Mouse (Mus musculus) limb, embryonic 13.5 days (tissue): ENCODE data around the gene H6pd. TPM values are rescaled to one million over a fixed set of nuclear protein-coding genes. Genes with fewer than 3 reads are reported as not detected.
"Not testable (repeated sequence)": the region's sequence is repeated elsewhere in the genome, so short reads cannot be mapped to it uniquely, and the experiment has no call there.

Experiments
- ATAC-seq: fragments of 200-750 bp; cut with Nextera tagmentation; 2 replicates; pipeline ENCODE4 v1.8.0; 2017; ENCODE audit warnings: low read depth, moderate number of reproducible peaks, moderate TSS enrichment; ENCODE audit not compliant: low FRiP score
- H3K27ac ChIP-seq: fragments of 300-500 bp; sonication (generic); 2 replicates; pipeline ENCODE4 v1.5.1; 2015; ENCODE audit warnings: inconsistent platforms, mild to moderate bottlenecking, moderate library complexity
- H3K27me3 ChIP-seq: fragments of 300-500 bp; sonication (generic); 2 replicates; pipeline ENCODE4 v1.6.1; 2015; ENCODE audit warnings: mild to moderate bottlenecking, inconsistent platforms
- H3K36me3 ChIP-seq: fragments of 300-500 bp; sonication (generic); 2 replicates; pipeline ENCODE4 v1.6.1; 2015; ENCODE audit warnings: inconsistent platforms, mild to moderate bottlenecking, moderate library complexity
- H3K4me1 ChIP-seq: fragments of 300-500 bp; sonication (generic); 2 replicates; pipeline ENCODE4 v1.6.1; 2015; ENCODE audit warnings: inconsistent platforms
- H3K4me2 ChIP-seq: fragments of 300-500 bp; sonication (generic); replicated peaks from 2 replicates; pipeline ENCODE4 v1.6.1; 2015; ENCODE audit warnings: inconsistent platforms, mild to moderate bottlenecking, moderate library complexity
- H3K4me3 ChIP-seq: fragments of 300-500 bp; sonication (generic); 2 replicates; pipeline ENCODE4 v1.5.1; 2015; ENCODE audit warnings: moderate library complexity, mild to moderate bottlenecking, inconsistent platforms
- H3K9ac ChIP-seq: fragments of 300-500 bp; sonication (generic); 2 replicates; pipeline ENCODE4 v1.6.1; 2015; ENCODE audit warnings: mild to moderate bottlenecking, inconsistent platforms
- H3K9me3 ChIP-seq: fragments of 300-500 bp; sonication (generic); 2 replicates; pipeline ENCODE4 v1.6.1; 2016; ENCODE audit warnings: inconsistent platforms
- WGBS: fragments of 180-500 bp; shearing (Covaris S2); methylation state at CpG from one replicate; pipeline ENCODE4 v1.1.7; 2015; 5-methylcytosine and 5-hydroxymethylcytosine counted together
- polyA plus RNA-seq: library from polyadenylated mRNA; unstranded; fragments of >200 nt; fragmentation: Nextera tagmentation; extraction: Ambion mirVana; gene quantifications from 2 replicates; pipeline ENCODE4 v1.2.1, GENCODE M21; 2015

H6pd gene
- polyA plus RNA-seq, 1 experiment from 2014 or later, result 11.1 TPM

GRCm38 (mm10) chr4:150040856-150041255, 32.0 kb upstream of the H6pd start:
- not testable (repeated sequence) for H3K27ac ChIP-seq, H3K4me3 ChIP-seq, H3K4me1 ChIP-seq, H3K9me3 ChIP-seq, H3K9ac ChIP-seq, H3K27me3 ChIP-seq, ATAC-seq, H3K4me2 ChIP-seq, H3K36me3 ChIP-seq
- WGBS, result 74% methylated on average over 1 of the region's 1 CpGs

- ATAC-seq, result no peak
- peaks cover 8% of the 10 kb centered on the region for H3K27me3 ChIP-seq
- no peak overlapping the region for H3K27ac ChIP-seq
- H3K9me3 ChIP-seq, result no peaks in the 10 kb centered on the region
- peaks cover 2% of the 10 kb centered on the region for H3K4me1 ChIP-seq
- no peaks in the 10 kb centered on the region for H3K36me3 ChIP-seq
- H3K4me3 ChIP-seq, result no peak overlapping the region
- no peak overlapping the region for H3K9ac ChIP-seq
- no peak overlapping the region for H3K4me2 ChIP-seq
- WGBS, result 78% methylated on average over 9 of the region's 9 CpGs
These were observed 31.3 kb upstream of the H6pd start for GRCm38 (mm10) chr4:150040003-150040581.

- H3K27me3 ChIP-seq, result peaks cover 23% of the 10 kb centered on the region
- ATAC-seq, result no peak
- H3K36me3 ChIP-seq, result no peaks in the 10 kb centered on the region
- WGBS, result 86% methylated on average over 7 of the region's 7 CpGs
- no peak overlapping the region for H3K4me3 ChIP-seq
- H3K27ac ChIP-seq, result no peak overlapping the region
- H3K4me2 ChIP-seq, result no peak overlapping the region
- no peaks in the 10 kb centered on the region for H3K9me3 ChIP-seq
- H3K9ac ChIP-seq, result no peak overlapping the region
- peaks cover 12% of the 10 kb centered on the region for H3K4me1 ChIP-seq
These were observed 29.7 kb upstream of the H6pd start for GRCm38 (mm10) chr4:150038533-150038932.

- H3K27ac ChIP-seq, result no peak overlapping the region
- no peak for ATAC-seq
- peaks cover 48% of the 10 kb centered on the region for H3K27me3 ChIP-seq
- no peak overlapping the region for H3K9ac ChIP-seq
- H3K4me1 ChIP-seq, result peaks cover 26% of the 10 kb centered on the region
- no peaks in the 10 kb centered on the region for H3K36me3 ChIP-seq
- no peak overlapping the region for H3K4me3 ChIP-seq
- no peaks in the 10 kb centered on the region for H3K9me3 ChIP-seq
- WGBS, result 75% methylated on average over 6 of the region's 6 CpGs
- no peak overlapping the region for H3K4me2 ChIP-seq
These were observed 27.3 kb upstream of the H6pd start for GRCm38 (mm10) chr4:150036094-150036493.

GRCm38 (mm10) chr4:150035280-150035679, 26.5 kb upstream of the H6pd start:
- WGBS, result 6% methylated on average over 10 of the region's 10 CpGs
- peak; percentile 13; the same call in 1 of the 2 replicates for ATAC-seq
- no peaks in the 10 kb centered on the region for H3K36me3 ChIP-seq
- H3K9me3 ChIP-seq, result no peaks in the 10 kb centered on the region
- peaks cover 55% of the 10 kb centered on the region for H3K27me3 ChIP-seq
- 0 out of 2 replicates have a peak overlapping the region, but pooled peaks have one; percentile 9 for H3K4me2 ChIP-seq
- H3K4me3 ChIP-seq, result no peak overlapping the region
- H3K4me1 ChIP-seq, result peaks cover 35% of the 10 kb centered on the region
- no peak overlapping the region for H3K9ac ChIP-seq
- H3K27ac ChIP-seq, result no peak overlapping the region

GRCm38 (mm10) chr4:150033261-150033671, 24.4 kb upstream of the H6pd start:
- Histone ChIP-seq H3K9me3 (no peaks in the 10 kb centered on the region), H3K36me3 (no peaks in the 10 kb centered on the region), H3K4me1 (peaks cover 50% of the 10 kb centered on the region), H3K27me3 (peaks cover 66% of the 10 kb centered on the region), H3K27ac (no peak overlapping the region), H3K4me3 (peak overlapping the region; percentile 41), H3K9ac (peak overlapping the region; percentile 43; the same call in 1 of the 2 replicates), H3K4me2 (peak overlapping the region; percentile 68)
- under 1% methylated on average over 27 of the region's 31 CpGs for WGBS
- peak; percentile 25; the same call in 1 of the 2 replicates for ATAC-seq

- Histone ChIP-seq H3K36me3 (no peaks in the 10 kb centered on the region), H3K9ac (0 out of 2 replicates have a peak overlapping the region, but pooled peaks have one; percentile 62), H3K4me1 (peaks cover 50% of the 10 kb centered on the region), H3K27ac (no peak overlapping the region), H3K27me3 (peaks cover 84% of the 10 kb centered on the region), H3K9me3 (no peaks in the 10 kb centered on the region), H3K4me3 (peak overlapping the region; percentile 54), H3K4me2 (peak overlapping the region; percentile 89)
- ATAC-seq, result no peak
- 8% methylated on average over 14 of the region's 14 CpGs for WGBS
These were observed 22.5 kb upstream of the H6pd start for GRCm38 (mm10) chr4:150031234-150031890.

GRCm38 (mm10) chr4:150030449-150031233, 21.8 kb upstream of the H6pd start:
- H3K9ac ChIP-seq, result peak overlapping the region; percentile 62
- no peaks in the 10 kb centered on the region for H3K9me3 ChIP-seq
- H3K27me3 ChIP-seq, result peaks cover 85% of the 10 kb centered on the region
- ATAC-seq, result no peak; the same call in 1 of the 2 replicates
- peak overlapping the region; percentile 54 for H3K4me3 ChIP-seq
- peaks cover 50% of the 10 kb centered on the region for H3K4me1 ChIP-seq
- under 1% methylated on average over 28 of the region's 28 CpGs for WGBS
- H3K4me2 ChIP-seq, result peak overlapping the region; percentile 89
- H3K27ac ChIP-seq, result no peak overlapping the region
- no peaks in the 10 kb centered on the region for H3K36me3 ChIP-seq

- H3K9ac ChIP-seq, result peak overlapping the region; percentile 25; the same call in 1 of the 2 replicates
- no peaks in the 10 kb centered on the region for H3K36me3 ChIP-seq
- H3K4me3 ChIP-seq, result peak overlapping the region; percentile 54
- peak overlapping the region; percentile 89 for H3K4me2 ChIP-seq
- no peaks in the 10 kb centered on the region for H3K9me3 ChIP-seq
- 2% methylated on average over 11 of the region's 11 CpGs for WGBS
- ATAC-seq, result no peak
- H3K27me3 ChIP-seq, result peaks cover 81% of the 10 kb centered on the region
- peaks cover 48% of the 10 kb centered on the region for H3K4me1 ChIP-seq
- H3K27ac ChIP-seq, result no peak overlapping the region
These were observed 21.1 kb upstream of the H6pd start for GRCm38 (mm10) chr4:150029885-150030284.

GRCm38 (mm10) chr4:150023518-150023917, 14.7 kb upstream of the H6pd start:
- peaks cover 2% of the 10 kb centered on the region; the same call in 1 of the 2 replicates for H3K4me1 ChIP-seq
- no peaks in the 10 kb centered on the region for H3K9me3 ChIP-seq
- H3K4me2 ChIP-seq, result no peak overlapping the region
- H3K4me3 ChIP-seq, result no peak overlapping the region
- ATAC-seq, result no peak
- H3K9ac ChIP-seq, result no peak overlapping the region
- 61% methylated on average over 7 of the region's 7 CpGs for WGBS
- no peaks in the 10 kb centered on the region for H3K36me3 ChIP-seq
- peaks cover 21% of the 10 kb centered on the region for H3K27me3 ChIP-seq
- no peak overlapping the region for H3K27ac ChIP-seq

GRCm38 (mm10) chr4:150019741-150020380, 11.0 kb upstream of the H6pd start:
- no peak overlapping the region for H3K4me2 ChIP-seq
- H3K27me3 ChIP-seq, result no peaks in the 10 kb centered on the region
- H3K9me3 ChIP-seq, result no peaks in the 10 kb centered on the region
- no peak overlapping the region for H3K27ac ChIP-seq
- WGBS, result 89% methylated on average over 15 of the region's 15 CpGs
- H3K4me3 ChIP-seq, result no peak overlapping the region
- no peak overlapping the region for H3K9ac ChIP-seq
- no peaks in the 10 kb centered on the region for H3K4me1 ChIP-seq
- no peak for ATAC-seq
- no peaks in the 10 kb centered on the region for H3K36me3 ChIP-seq
